Mouse (Mus musculus) heart, adult 11 months (tissue): ENCODE data around the gene Rgl1.
A peak's percentile ranks its signal among the peaks of the same experiment; 100 is the strongest.

Experiments used
- DNase-seq: peaks from one replicate; pipeline ENCODE4 v3.0.0; 2022

Gene Rgl1

GRCm38 (mm10) chr1:152538817-152539216 is 227.3 kb downstream of the Rgl1 start:
- DNase-seq: peak; percentile 95

DNA sequence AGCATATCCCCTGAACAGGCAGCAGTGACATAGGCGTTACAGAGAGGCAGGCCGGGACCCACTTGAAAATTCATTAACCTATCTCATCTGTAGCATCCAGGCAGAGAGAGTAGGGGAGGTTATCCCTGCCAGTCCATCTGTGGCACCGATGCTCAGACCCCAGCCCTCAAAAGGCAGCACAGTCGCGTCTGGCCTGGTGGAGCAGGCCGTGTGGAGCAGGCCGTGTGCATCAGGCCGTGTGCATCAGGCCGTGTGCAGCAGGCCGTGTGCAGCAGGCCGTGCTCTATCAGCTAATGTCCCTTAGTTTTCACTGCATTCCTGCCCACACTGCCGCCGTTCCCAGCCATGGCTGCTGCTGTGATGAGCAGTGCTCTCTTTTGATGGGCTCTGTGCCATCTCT is 229.0 kb downstream of the Rgl1 start:
- DNase-seq: no peak

GRCm38 (mm10) chr1:152536416-152537018 is 229.6 kb downstream of the Rgl1 start:
- DNase-seq: peak; percentile 97

DNA sequence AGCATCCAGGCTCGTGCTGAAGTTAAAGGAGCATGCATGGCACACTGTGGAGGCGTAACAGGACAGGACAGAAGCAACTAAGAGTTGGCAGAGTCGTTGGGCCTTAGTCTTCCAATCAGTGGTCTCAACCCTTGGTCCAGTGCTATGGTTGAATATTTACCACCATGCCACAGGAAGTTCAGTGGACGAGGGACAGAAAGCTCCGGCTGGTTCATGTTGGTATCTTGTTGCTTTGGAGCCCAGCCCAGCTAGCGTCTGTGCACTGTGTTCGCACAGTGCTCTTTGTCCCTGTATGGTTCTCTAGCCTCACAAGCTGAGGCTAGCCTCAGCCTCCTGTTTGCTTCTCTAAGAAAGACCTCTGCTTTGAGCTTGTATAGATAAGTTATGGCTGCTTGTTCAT is 231.6 kb downstream of the Rgl1 start:
- no peak for DNase-seq

DNA sequence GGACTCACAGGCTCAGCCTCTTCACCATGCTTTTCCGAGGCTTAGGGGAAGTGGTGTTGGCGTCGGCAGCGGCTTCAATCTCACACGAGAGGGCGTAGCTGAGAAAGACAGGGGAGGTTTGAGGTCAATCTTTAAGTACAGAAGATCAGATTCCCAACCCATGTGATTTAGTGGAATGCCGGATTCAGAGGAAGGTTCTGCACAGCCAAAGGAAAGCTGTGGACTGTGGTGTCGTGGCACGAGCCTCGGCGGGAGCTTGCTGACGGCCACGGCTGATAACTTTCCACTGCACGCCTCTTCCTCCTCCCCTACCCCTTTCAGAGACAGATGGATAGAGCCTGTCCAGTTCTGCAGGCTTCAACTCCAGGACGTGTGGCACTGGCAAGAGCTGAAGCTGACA is 234.7 kb downstream of the Rgl1 start:
- DNase-seq: peak; percentile 96

DNA sequence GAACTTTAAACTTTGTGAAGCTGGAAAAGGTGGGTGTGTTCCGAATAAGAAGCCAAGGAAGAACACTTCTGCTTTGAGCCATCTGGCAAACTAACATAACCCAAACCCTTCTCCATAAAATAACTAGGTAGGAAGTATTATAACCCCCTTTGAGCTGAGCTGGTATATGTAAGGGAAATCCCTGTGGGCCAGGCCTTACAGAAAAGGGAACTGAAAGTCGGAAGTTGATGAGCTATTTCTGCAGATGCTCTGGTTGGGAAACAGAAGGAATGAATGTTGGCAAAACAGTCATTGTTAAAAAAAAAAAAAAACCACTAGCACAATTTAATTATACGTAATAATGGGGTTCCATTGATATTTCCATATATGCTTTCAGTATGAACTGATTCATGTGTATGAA is 237.4 kb downstream of the Rgl1 start:
- DNase-seq: peak; percentile 95

GRCm38 (mm10) chr1:152528214-152528613 is 237.9 kb downstream of the Rgl1 start:
- DNase-seq: no peak

- DNase-seq: peak; percentile 95
Observed at GRCm38 (mm10) chr1:152526154-152526553, 240.0 kb downstream of the Rgl1 start.

DNA sequence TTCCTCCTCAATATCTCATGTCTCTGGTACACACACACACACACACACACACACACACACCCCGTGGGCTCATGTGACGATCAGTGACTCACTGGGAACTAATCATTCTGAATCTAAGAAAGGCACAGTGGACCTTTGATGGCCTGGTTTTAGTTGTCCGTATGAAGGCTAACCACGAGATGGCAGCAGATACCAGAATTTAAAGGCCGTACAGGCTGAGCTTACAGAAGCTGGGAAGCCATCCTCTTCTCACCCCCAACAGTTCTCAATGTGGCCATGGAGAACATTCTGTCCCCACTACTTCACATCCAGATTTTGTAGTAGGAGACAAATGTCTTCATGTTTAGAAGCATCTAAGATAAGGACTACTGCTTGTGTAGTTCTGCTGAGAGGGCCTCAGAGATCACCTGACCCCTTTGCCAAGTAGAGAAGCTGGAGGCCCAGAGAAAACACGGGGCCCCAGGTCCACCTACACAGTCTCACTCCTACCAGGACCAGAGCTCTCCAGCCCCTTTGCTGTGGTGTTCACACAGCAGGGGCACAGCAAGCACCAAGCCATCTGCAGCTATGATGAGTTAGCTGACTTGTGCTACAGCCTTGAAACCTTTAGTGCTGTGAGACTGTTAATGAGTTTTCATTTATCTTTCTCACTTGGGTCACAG is 241.0 kb downstream of the Rgl1 start:
- peak; percentile 98 for DNase-seq

DNA sequence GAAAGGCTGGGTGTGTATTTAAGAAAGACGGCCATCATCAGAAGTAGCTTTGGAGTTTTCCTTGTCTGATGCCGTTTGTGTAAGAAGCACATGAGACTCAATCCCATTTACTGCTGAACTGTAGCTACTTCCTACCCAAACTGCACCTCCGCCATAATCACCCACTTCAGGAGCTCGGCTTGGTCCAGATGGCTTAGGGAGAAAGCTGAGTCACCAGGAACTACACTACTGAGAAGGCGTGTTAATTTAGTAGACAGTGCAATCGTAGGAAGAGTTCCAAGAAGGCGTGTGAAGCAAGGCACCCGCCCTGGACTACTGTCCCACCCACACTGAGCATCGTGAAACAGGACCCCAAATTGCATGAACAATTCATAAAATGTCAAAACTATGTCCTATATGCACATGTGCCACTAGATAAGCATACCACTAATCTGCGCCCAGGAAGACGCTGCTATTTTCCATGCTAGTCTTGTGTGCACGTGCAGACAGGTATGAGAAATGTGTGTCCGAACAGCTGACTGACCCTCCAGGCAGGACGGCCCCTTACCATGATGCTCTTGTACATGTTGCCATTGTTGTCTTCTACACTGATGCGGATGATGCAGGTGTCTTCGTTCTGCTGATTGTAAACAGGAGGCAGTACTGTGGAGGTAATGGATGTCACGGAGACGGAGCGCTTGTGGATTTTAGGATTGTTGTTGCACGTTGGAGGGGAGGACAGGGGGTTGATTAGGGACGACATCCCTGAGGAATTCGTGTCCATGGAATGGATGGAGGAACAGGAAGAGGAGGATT is 241.9 kb downstream of the Rgl1 start:
- peak; percentile 89 for DNase-seq

DNA sequence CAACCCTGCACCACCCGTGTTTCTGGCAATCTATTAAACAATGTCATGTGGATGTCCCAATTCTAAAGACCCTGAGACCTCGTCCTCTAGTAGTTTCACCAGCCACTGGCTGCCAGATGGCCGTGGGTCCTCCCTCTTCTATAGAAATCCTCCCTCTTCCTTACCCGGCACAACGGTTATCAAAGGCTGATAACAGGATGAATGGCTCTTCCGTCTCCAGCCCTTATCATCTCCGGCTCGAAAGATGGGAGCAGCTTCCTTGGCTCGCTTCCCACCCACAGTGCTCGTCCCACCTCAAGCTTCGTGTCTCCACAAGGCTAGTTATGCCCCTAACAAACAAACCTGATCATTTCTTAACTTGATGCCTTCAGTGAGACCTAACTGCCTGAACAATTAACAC is 242.9 kb downstream of the Rgl1 start:
- DNase-seq: no peak

DNA sequence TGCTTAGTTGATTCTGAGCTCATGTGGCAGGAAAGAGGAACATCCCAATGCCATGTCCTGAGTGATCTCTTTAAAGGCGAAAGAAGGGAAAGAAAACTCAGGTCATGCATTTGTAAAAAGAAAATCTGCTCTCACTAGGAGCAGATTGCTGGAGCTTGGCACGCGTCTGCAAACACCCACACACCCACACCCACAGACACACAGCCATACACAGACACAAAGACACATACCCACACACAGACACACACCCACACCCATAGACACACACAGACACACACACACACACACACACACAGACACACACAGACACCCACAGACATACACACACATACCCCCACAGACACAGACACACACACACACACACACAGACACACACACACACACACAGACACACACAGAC is 243.9 kb downstream of the Rgl1 start:
- no peak for DNase-seq

- no peak for DNase-seq
Observed at GRCm38 (mm10) chr1:152520798-152521575, 245.2 kb downstream of the Rgl1 start.

- DNase-seq: no peak
Observed at GRCm38 (mm10) chr1:152518971-152519370, 247.2 kb downstream of the Rgl1 start.

GRCm38 (mm10) chr1:152517057-152517570 is 249.0 kb downstream of the Rgl1 start:
- no peak for DNase-seq

GRCm38 (mm10) chr1:152514256-152514655 is 251.9 kb downstream of the Rgl1 start:
- peak; percentile 96 for DNase-seq

DNA sequence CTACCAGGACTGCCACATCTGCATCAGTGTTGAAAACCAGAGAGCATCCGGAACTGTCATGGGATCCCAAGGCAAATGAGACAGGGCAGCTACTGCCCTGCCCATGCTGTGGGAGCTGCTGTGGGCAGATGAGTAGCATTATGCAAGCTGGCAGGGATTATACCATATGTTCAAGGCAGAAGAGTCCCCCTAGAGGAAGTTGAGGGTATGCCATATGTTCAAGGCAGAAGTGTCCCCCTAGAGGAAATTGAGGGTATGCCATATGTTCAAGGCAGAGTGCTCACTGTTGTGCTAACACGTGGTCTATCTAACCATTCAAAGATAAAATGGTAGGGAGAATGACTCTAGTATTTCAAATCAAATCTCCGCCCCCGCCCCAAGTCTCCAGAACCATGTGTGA is 254.9 kb downstream of the Rgl1 start:
- DNase-seq: peak; percentile 96

DNA sequence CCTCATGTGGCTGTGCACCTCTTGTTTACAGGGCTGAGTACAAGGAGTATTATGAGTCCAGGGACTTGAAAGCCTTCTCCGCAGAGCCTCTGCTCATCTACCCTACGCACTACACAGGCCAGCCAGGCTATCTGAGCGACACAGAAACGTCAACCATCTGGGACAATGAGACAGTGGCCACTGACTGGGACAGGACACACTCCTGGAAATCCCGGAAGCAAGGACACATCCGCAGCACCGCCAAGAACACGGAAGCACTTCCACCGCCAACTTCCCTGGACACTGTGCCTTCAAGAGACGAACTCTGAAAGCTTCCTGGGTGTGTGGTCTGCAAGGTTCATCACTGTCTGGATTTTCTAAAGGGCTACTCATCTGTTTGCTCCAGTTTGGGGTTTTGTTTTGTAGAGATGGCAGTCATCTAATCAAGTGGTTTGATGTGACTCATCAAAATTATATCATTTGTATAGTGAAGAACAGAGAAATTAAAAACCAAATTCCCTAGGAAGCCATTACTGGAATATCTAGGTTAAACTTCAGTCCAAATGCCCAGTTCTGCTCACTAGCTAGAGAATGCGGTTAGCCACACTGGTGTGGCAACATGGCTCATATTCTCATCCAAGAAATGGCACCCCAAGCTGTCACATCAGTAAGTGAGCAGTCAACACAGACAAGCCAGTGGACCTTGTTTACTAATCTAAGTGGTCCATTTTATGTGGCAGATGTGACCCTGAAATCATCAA is 257.5 kb downstream of the Rgl1 start:
- peak; percentile 90 for DNase-seq

DNA sequence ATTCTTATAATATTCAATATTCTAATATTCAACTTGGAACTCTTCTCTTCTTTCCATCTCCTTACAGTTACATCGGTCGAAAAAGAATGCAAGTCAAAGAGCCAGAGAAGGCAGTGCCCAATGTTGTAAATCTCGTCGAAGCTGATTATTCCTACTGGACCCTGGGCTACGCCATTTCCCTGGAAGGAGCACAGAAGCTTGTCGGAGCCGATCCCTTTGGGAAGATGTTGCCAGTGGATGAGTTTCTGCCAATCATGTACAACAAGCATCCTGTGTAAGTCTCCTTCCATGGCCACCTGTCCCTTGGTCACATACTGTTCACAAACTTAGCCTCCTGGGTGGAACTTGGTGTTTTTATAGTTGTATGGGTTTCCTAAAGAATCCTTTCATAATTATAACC is 259.4 kb downstream of the Rgl1 start:
- peak; percentile 84 for DNase-seq

DNA sequence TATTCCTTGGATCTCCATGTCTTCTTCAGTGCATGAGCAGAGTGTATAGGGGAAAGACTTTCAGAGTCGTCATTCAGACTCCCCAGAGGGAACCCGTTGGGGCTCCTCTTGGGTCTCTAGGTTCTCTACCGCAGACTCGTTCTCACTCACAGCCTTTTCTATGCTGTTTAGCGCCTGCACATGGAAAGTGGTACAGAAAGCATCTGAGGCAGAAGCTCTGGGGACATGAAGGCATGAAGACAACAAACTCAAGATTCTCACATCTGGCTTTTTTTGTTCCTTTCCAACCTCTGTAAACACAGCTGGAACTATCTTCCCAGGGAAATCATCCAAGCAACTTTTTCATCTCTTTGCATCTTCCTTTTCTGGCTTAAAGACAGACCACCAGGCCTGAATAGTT is 260.0 kb downstream of the Rgl1 start:
- DNase-seq: peak; percentile 76

DNA sequence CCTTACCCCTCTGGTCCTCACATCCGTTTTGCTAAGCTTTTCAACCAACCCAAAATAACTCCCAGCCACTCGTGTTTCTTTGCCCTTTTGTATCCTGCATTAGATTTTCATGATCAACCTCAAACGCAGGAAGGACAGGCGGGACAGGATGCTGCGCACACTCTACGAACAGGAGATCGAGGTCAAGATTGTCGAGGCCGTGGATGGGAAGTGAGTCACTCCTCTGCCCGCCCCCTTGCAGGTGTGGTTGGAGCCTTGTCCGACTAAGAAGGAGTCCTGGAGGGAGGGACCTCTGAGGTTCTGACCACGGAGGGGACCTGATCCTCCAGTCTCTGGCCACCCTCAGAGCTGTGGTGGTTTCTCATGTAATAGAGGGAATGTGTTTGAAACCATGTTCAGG is 266.3 kb downstream of the Rgl1 start:
- peak; percentile 97 for DNase-seq

DNA sequence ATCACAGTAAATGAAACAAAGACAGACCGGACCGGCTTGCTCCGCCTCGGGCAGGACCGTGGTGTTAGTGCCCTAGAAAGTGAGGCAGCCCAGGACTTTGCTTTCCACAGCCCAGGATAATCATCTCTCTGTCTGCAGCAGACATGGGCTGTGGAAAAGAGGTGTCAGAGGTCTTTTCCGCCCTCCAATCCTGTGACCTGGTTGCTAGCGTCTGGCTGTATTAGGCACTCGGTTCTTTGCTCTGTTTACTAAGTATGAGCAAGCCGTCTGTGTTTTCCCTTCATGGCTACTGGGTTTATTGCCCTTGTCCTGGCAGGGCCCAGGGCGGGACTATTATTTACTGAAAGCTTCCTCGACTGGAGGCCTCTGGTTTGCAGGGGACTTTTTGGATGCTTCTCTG is 268.6 kb downstream of the Rgl1 start:
- DNase-seq: peak; percentile 96
